Mouse (Mus musculus) ES-Bruce4 (cell line): ENCODE measurements around the gene Atp2b2.

ENCODE experiments used
- CTCF ChIP-seq: IDR thresholded peaks from one replicate; pipeline ENCODE4 v1.8.1; 2011; ENCODE audit warnings: low read depth, low read length
- POLR2A ChIP-seq: IDR thresholded peaks from one replicate; pipeline ENCODE4 v1.8.1; 2011; ENCODE audit warnings: low read length; ENCODE audit not compliant: insufficient read depth

- TF ChIP-seq CTCF (no peak), POLR2A (no peak)
Observed at GRCm38 (mm10) chr6:114042332-114042731, at the start of gene Atp2b2.
